Mouse (Mus musculus) gastrocnemius, postnatal 4 days (tissue): ENCODE measurements at regions not wholly inside any gene's neighbourhood (a gene's known extent, or its start where the extent isn't known, plus 50 kb on each side); places are given as distances from the start of the nearest gene placed in this dataset.
"Not testable (repeated sequence)": the region's sequence is repeated elsewhere in the genome, so short reads cannot be mapped to it uniquely, and the experiment has no call there.

ENCODE experiments used
- DNase-seq, 2 experiments: peaks; one replicate each; pipeline ENCODE4 v3.0.0; 2021 to 2022; ENCODE audit warnings: low spot score in 2 of 2, mixed read lengths in 2 of 2

- no peak for DNase-seq
Observed at GRCm38 (mm10) chr10:96240591-96240990, 104.2 kb downstream of the Gm5426 start.

DNA sequence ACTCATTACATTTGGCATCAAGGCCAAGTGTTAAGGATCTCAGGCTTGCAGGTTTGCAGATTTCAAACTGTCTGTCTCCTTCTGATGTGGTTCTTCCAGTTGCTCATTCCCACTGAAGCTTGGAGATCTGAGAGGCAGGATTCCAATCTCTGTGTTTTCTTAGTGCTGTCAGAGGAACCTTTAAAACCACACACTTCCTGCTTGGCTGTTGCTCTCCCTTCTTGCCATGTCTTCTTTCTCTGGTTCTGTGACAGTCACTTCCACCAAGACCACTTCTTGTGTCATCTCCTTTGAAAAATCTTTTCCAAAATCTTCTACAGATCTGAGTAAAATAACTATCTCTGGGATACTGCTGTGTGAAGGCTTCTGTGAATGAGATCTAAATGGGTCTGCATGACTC lies 117.3 kb downstream of the Gm5426 start:
- DNase-seq: no peak

- DNase-seq: no peak
Observed at GRCm38 (mm10) chr10:96254250-96254862, 118.0 kb downstream of the Gm5426 start.

DNA sequence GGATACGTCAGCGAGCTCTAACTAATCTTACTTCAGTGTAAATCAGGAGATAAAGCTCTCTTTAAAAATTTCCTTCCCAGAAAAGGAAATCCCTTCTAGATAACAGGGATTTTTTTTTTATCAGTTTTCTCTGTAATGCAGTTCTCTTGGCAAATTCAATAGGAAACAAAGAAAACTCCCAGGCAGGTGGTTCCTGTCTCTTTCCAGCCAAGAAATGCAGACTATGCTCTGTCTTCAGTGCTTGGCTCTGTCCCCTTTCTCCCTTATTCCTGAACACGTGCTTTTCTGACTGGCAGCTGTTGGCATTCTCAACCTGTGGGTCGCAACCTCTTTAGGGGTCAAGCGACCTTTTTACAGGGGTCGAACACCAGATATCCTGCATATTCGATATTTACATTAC lies 121.5 kb downstream of the Gm5426 start:
- DNase-seq: no peak

DNA sequence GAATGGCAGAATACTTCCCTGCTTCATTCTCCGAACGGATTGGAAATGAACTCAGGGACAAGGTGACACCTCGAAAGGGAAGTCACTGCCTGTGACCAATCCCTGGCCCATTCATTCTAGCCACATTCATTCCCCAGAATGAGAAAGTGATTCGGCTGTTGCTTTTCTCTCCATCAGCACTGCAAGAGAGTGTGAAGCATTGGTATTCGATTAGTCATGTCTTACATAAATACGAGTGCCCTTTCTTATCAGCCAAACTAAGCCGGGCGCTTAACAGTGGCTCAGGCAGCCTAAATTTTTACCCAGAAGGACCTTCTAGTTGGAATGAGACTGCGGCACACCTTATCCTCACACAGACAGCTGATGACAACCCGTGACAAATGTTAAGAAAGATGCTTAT lies 122.8 kb downstream of the Gm5426 start:
- no peak for DNase-seq

DNA sequence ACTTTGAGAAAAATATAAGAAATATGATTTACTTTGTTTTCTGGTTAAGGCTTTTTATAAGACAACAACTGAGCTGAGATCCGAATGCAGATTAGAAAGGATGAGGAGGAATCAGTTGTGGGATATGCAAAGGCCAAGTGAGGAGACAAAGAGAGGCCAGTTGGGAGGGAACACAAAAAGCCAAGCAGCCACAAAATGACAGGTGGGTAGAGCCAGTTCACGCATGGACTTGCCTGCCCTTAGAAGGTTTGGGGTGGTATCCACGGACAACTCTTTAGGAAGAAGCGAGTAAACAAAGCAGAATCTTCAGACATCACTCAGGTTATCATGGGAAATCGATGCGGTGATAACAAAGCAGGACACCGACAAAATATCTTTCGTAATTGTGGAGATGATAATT lies 123.2 kb downstream of the Gm5426 start:
- DNase-seq: no peak

- no peak for DNase-seq
Observed at GRCm38 (mm10) chr10:96263544-96263943, 127.1 kb downstream of the Gm5426 start.

DNA sequence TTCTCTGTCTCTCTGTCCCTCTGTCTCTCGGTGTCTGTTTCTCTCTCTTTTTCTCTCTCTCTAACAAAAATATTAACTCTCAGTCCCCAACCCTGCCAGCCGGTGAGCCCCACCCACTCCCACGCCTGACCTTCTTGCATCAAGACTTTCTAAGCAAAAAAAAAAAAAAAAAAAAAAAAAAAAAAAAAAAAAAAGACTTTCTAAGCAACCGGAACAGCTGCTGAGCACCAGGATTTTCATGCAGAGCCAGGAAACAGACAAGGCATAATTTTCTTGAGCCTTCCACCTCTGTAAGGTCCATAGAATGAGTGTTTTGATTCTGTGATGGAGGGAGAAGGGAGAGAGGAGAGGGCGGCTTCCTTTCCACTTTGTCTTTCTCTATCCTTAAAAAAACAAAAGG lies 128.0 kb downstream of the Gm5426 start:
- DNase-seq: no peak

GRCm38 (mm10) chr10:96264866-96265265 lies 128.5 kb downstream of the Gm5426 start:
- peak in 1 of 2 experiments; percentile 24 for DNase-seq

- no peak for DNase-seq
Observed at GRCm38 (mm10) chr10:96266100-96266735, 129.8 kb downstream of the Gm5426 start.

DNA sequence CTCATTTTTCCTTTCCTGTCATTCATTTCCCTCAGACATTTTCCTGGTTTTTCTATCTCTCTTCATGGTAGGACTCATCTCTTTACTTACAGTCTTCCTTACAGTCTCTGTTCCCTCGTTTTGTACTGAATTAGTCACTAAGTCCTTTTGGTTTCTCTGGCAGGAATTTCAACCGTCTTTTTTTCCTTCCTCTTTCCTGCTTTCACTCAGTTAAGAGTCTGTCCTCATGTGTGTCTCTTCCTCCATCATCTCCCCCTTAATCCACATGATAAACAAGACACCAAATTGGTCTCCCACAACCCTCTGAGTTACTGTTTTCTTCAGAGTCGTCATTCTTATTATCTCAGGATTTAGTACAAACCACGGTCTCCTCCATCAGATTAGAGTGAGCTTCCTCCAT lies 131.2 kb downstream of the Gm5426 start:
- DNase-seq: no peak

DNA sequence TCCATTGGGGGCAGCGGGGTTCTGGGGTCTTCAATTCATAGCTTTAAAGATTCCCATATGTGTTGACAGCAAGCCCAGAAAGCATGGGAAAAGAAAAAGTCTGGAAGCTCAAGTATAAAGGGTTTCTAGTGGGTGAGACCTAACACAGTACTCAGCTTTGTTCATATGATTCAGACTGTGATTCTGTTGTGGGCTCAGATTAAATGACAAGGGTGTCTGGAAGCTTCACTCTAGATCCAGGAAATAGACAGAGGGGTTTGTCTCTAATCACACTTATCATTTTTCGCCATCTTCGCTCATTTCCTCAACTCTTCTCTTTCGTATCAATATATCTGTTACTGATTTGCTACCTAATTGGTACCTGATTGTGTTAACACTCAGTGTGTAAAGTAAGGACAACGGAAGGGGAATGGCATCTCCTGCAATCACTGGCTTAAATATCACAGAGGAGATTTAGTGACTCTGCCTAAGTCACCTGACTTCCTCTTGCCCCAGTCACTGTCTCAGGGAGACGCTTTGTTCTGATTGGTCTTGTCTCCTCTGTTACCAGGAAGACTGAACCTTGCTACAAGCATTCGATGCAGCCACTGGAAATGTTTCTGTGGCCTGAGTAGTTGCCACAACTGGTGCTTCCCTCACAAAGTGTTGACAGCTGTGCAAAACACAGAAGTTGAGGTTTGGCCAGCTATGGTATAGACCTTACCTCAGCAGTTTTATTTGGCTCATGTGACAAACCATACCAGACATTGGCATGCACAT lies 137.4 kb downstream of the Gm5426 start:
- DNase-seq: no peak

DNA sequence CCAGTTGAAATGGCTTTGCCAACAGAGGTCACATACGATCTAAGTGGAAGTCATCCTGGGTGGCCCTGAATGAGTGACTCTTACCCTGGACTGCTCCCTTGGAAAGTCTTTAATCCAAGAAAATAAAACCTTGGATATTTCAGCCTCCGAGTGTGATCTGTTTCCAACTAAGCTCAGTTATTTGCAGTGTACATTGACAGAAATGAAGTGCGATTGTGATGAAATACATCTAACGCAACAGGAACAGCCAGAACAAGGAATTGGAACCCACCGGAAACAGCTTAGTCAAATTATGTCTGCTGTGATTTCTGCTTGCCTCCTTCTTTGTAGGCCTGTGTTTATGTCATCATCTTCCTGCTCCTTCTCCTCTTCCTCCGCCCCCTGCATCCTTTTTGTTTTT lies 143.7 kb downstream of the Gm5426 start:
- DNase-seq: no peak

DNA sequence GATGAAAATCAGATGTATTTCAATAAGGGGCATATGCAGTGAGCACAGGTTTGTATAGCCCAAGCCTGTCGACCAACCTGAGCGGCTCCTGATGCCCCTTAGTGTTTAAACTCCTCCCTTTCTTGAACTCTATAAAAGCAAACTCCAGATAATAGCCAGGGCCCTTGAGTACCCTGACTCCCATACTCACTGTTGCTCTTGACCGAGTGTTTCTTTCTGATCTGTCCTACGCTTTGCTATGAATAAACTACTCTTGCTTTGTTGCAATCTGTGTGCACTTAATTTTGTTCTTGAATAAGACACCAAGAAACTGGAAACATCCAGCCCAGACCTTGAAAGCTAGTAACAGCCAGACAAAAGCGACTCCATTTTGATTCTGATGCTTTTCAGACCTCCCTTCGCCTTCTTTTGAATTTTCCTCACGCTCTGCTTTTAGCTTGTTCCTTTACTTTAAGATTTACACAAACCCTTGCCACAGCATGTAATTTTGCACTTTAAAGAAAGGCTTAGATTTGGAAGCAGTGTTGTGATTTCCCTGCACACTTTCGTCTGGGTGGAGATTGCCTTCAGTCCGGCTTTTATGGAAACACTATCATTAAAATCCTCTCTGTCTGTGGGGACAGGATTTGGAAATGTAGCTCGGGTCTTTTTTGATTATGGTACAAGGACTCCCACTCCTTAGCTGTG lies 149.1 kb downstream of the Gm5426 start:
- DNase-seq: no peak

DNA sequence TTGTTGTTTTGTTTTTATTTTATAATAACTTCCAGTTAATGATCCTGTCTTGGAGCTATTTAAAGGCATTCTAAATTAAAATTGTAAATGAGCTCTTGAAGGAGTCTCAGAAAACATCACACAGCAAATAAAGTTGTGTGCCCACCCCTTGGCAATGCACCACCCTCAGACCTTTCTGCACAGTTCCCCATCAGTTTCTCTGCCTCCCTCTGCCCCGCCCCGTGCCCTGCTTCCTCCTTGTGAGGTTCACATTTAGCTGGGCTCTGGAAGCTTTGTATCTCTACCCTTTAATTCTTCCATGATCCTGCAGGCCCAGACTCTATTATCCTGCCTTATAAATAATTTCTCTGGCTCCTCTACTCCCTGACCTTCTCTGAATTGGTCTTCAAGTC lies 149.7 kb downstream of the Gm5426 start:
- no peak for DNase-seq

- not testable (repeated sequence) for DNase-seq
Observed at GRCm38 (mm10) chr10:96289005-96289404, 152.6 kb downstream of the Gm5426 start.

DNA sequence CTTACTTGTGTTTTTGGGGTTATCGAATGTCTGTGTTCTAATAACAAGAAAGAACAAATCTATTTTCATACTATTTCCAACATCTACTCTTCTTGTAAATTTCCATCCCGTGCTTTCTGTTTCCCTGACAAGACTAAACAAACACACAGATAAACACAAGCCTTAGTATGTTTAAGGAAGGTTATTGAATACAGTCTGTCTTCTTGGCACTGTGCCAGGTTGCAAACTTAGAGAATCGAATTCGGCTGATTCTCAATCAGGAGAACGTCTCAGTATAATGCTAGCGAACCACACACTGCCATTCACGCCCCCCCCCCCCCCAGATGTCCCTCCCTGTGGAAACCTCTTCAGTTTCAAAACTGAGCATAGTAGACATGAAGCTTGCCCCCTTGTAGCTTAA lies 157.2 kb downstream of the Gm5426 start:
- DNase-seq: no peak

- no peak for DNase-seq
Observed at GRCm38 (mm10) chr10:96294666-96295065, 158.3 kb downstream of the Gm5426 start.

DNA sequence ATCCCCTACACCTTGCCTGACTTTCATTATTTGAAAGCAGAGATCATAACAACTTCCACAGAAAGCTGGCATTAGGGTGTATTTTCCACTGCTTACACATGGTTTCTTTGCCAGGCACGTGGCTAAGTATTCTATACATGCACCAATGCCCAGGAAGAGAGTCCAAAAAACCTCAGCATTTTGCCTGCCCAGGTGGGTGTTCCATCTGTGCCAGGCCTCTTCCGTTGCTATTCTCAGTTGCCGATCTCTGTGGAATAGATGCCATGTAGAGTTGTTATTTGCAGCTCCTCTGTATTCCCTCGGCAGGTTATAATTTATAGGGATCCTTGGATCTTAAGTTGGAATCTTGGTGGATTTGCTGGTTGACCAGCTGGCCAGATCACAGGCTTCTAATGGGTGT lies 161.3 kb downstream of the Gm5426 start:
- DNase-seq: no peak

- no peak for DNase-seq
Observed at GRCm38 (mm10) chr10:96298566-96298965, 162.2 kb downstream of the Gm5426 start.

DNA sequence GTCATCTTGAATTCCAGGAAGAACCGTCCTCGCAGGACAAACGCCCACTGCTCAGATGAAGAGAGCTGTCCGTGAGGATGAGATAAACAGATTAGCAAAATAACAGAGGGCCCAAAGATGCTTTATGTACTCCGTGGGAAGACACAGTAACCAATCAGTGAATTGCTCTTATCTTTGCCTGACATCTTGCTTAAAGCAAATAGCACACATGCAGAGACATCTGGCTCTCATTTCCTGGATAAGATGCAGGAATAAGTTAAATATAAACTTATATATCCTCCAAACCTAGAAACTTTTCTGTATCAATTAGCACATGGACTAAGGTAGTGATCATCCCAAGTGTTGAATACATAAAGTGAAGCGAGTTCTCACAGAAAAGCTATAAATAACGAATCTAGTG lies 169.3 kb downstream of the Gm5426 start:
- no peak for DNase-seq
